Mouse (Mus musculus): ENCODE results near the gene Eif4h.
A peak's percentile ranks its signal among the peaks of the same experiment; 100 is the strongest.

Eif4h gene

GRCm38 (mm10) chr5:134678827-134679546 is 39.7 kb upstream of the Eif4h start:
- TF ChIP-seq NANOG (IDR thresholded peaks at IDR 0.05; ENCODE audit: borderline replicate concordance, low read length) (no peak), CTCF (conservative IDR thresholded peaks at IDR 0.05; ENCODE audit: low read length) (no peak), POU5F1 (IDR thresholded peaks at IDR 0.05; ENCODE audit: borderline replicate concordance, low read length) (no peak)
- Histone ChIP-seq H3K27me3 (ENCODE audit: insufficient read depth, low read length) (no peaks in the 10 kb centered on the region), H3K4me1 (replicated peaks; ENCODE audit: low read depth, low read length) (peaks cover 53% of the 10 kb centered on the region), H3K36me3 (ENCODE audit: insufficient read depth, low read length) (peaks cover 36% of the 10 kb centered on the region), H3K4me3 (replicated peaks; ENCODE audit: low read length) (no peak overlapping the region), H3K9me3 (ENCODE audit: low read length) (no peaks in the 10 kb centered on the region)

GRCm38 (mm10) chr5:134678031-134678430 is 38.7 kb upstream of the Eif4h start:
- H3K4me1 ChIP-seq (replicated peaks; ENCODE audit: low read depth, low read length): peaks cover 55% of the 10 kb centered on the region
- TF ChIP-seq NANOG (IDR thresholded peaks at IDR 0.05; ENCODE audit: borderline replicate concordance, low read length) (no peak), POU5F1 (IDR thresholded peaks at IDR 0.05; ENCODE audit: borderline replicate concordance, low read length) (no peak), CTCF (conservative IDR thresholded peaks at IDR 0.05; ENCODE audit: low read length) (no peak)
- H3K27me3 ChIP-seq (ENCODE audit: insufficient read depth, low read length): no peaks in the 10 kb centered on the region
- no peak overlapping the region for H3K4me3 ChIP-seq (replicated peaks; ENCODE audit: low read length)
- H3K36me3 ChIP-seq (ENCODE audit: insufficient read depth, low read length): peaks cover 31% of the 10 kb centered on the region
- no peaks in the 10 kb centered on the region for H3K9me3 ChIP-seq (ENCODE audit: low read length)

GRCm38 (mm10) chr5:134677491-134677890 is 38.2 kb upstream of the Eif4h start:
- Histone ChIP-seq H3K36me3 (ENCODE audit: insufficient read depth, low read length) (peaks cover 33% of the 10 kb centered on the region), H3K4me3 (replicated peaks; ENCODE audit: low read length) (no peak overlapping the region), H3K9me3 (ENCODE audit: low read length) (no peaks in the 10 kb centered on the region), H3K27me3 (ENCODE audit: insufficient read depth, low read length) (no peaks in the 10 kb centered on the region), H3K4me1 (replicated peaks; ENCODE audit: low read depth, low read length) (peaks cover 60% of the 10 kb centered on the region)
- no peak for TF ChIP-seq CTCF (conservative IDR thresholded peaks at IDR 0.05; ENCODE audit: low read length)
- TF ChIP-seq POU5F1 (IDR thresholded peaks at IDR 0.05; ENCODE audit: borderline replicate concordance, low read length): no peak
- no peak for TF ChIP-seq NANOG (IDR thresholded peaks at IDR 0.05; ENCODE audit: borderline replicate concordance, low read length)

GRCm38 (mm10) chr5:134675956-134676759 is 36.9 kb upstream of the Eif4h start:
- Histone ChIP-seq H3K36me3 (ENCODE audit: insufficient read depth, low read length) (peaks cover 46% of the 10 kb centered on the region), H3K4me1 (replicated peaks; ENCODE audit: low read depth, low read length) (peaks cover 60% of the 10 kb centered on the region), H3K4me3 (replicated peaks; ENCODE audit: low read length) (peak overlapping the region; percentile 54), H3K9me3 (ENCODE audit: low read length) (no peaks in the 10 kb centered on the region), H3K27me3 (ENCODE audit: insufficient read depth, low read length) (no peaks in the 10 kb centered on the region)
- TF ChIP-seq CTCF (conservative IDR thresholded peaks at IDR 0.05; ENCODE audit: low read length) (no peak), NANOG (IDR thresholded peaks at IDR 0.05; ENCODE audit: borderline replicate concordance, low read length) (no peak), POU5F1 (IDR thresholded peaks at IDR 0.05; ENCODE audit: borderline replicate concordance, low read length) (no peak)

GRCm38 (mm10) chr5:134674977-134675376 is 35.7 kb upstream of the Eif4h start:
- no peak for TF ChIP-seq NANOG (IDR thresholded peaks at IDR 0.05; ENCODE audit: borderline replicate concordance, low read length)
- no peak for TF ChIP-seq CTCF (conservative IDR thresholded peaks at IDR 0.05; ENCODE audit: low read length)
- no peak for TF ChIP-seq POU5F1 (IDR thresholded peaks at IDR 0.05; ENCODE audit: borderline replicate concordance, low read length)
- Histone ChIP-seq H3K27me3 (ENCODE audit: insufficient read depth, low read length) (no peaks in the 10 kb centered on the region), H3K9me3 (ENCODE audit: low read length) (no peaks in the 10 kb centered on the region), H3K4me3 (replicated peaks; ENCODE audit: low read length) (no peak overlapping the region), H3K4me1 (replicated peaks; ENCODE audit: low read depth, low read length) (peaks cover 57% of the 10 kb centered on the region), H3K36me3 (ENCODE audit: insufficient read depth, low read length) (peaks cover 53% of the 10 kb centered on the region)

GRCm38 (mm10) chr5:134672611-134673010 is 33.3 kb upstream of the Eif4h start:
- Histone ChIP-seq H3K4me1 (replicated peaks; ENCODE audit: low read depth, low read length) (peaks cover 64% of the 10 kb centered on the region), H3K27me3 (ENCODE audit: insufficient read depth, low read length) (no peaks in the 10 kb centered on the region), H3K36me3 (ENCODE audit: insufficient read depth, low read length) (peaks cover 46% of the 10 kb centered on the region), H3K4me3 (replicated peaks; ENCODE audit: low read length) (peak overlapping the region; percentile 49), H3K9me3 (ENCODE audit: low read length) (no peaks in the 10 kb centered on the region)
- TF ChIP-seq NANOG (IDR thresholded peaks at IDR 0.05; ENCODE audit: borderline replicate concordance, low read length) (no peak), CTCF (conservative IDR thresholded peaks at IDR 0.05; ENCODE audit: low read length) (no peak), POU5F1 (IDR thresholded peaks at IDR 0.05; ENCODE audit: borderline replicate concordance, low read length) (no peak)

GRCm38 (mm10) chr5:134672198-134672516 is 32.9 kb upstream of the Eif4h start:
- Histone ChIP-seq H3K9me3 (ENCODE audit: low read length) (no peaks in the 10 kb centered on the region), H3K4me3 (replicated peaks; ENCODE audit: low read length) (no peak overlapping the region), H3K4me1 (replicated peaks; ENCODE audit: low read depth, low read length) (peaks cover 65% of the 10 kb centered on the region), H3K36me3 (ENCODE audit: insufficient read depth, low read length) (peaks cover 46% of the 10 kb centered on the region), H3K27me3 (ENCODE audit: insufficient read depth, low read length) (no peaks in the 10 kb centered on the region)
- no peak for TF ChIP-seq NANOG (IDR thresholded peaks at IDR 0.05; ENCODE audit: borderline replicate concordance, low read length)
- no peak for TF ChIP-seq POU5F1 (IDR thresholded peaks at IDR 0.05; ENCODE audit: borderline replicate concordance, low read length)
- no peak for TF ChIP-seq CTCF (conservative IDR thresholded peaks at IDR 0.05; ENCODE audit: low read length)

GRCm38 (mm10) chr5:134671335-134672197 is 32.3 kb upstream of the Eif4h start:
- Histone ChIP-seq H3K36me3 (ENCODE audit: insufficient read depth, low read length) (peaks cover 50% of the 10 kb centered on the region), H3K4me1 (replicated peaks; ENCODE audit: low read depth, low read length) (peaks cover 59% of the 10 kb centered on the region), H3K9me3 (ENCODE audit: low read length) (no peaks in the 10 kb centered on the region), H3K27me3 (ENCODE audit: insufficient read depth, low read length) (no peaks in the 10 kb centered on the region), H3K4me3 (replicated peaks; ENCODE audit: low read length) (no peak overlapping the region)
- no peak for TF ChIP-seq CTCF (conservative IDR thresholded peaks at IDR 0.05; ENCODE audit: low read length)
- TF ChIP-seq POU5F1 (IDR thresholded peaks at IDR 0.05; ENCODE audit: borderline replicate concordance, low read length): 0 out of 2 replicates have a peak, but pooled peaks have one; percentile 37

Measured in E14TG2a.4 (cell line).